Mouse (Mus musculus) urinary bladder, postnatal 4 days (tissue): ENCODE measurements around the gene Ptprg.

Experiments used
- DNase-seq, 2 experiments: peaks; one replicate each; pipeline ENCODE4 v3.0.0; 2021 to 2022; ENCODE audit warnings: low spot score in 2 of 2

Ptprg gene

DNA sequence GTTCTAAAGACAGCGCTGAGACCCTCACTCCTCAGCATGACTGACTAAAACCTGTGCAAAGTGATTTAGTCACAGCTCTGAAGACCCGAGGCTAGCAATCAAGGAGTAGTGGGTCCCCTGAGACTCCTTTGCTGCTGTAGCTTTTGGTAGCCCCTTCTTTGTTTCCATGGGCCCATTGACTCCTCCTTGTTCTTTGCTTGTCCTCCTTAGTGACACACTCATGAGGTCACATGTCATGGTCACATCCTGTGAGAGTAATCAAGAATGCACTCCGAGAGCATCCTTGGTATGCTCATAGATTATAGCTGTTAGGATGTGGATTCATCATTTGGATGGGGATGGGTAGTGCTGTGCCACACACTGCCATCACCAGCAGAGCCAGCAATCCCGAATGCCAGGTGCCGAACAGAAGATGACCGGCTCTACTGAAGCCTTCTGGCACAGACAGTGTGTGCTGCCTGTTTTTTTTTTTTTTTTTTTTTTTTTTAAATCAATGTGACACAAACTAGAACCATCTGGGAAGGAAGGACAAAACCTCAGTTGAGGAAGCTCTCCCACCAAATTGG, 64.9 kb downstream of the Ptprg start:
- DNase-seq = no peak

- no peak for DNase-seq
Measured at GRCm38 (mm10) chr14:11619606-11620005, 66.3 kb downstream of the Ptprg start.

GRCm38 (mm10) chr14:11620314-11620713, 67.0 kb downstream of the Ptprg start:
- DNase-seq = no peak

- no peak for DNase-seq
Measured at GRCm38 (mm10) chr14:11620962-11621568, 67.7 kb downstream of the Ptprg start.

- no peak for DNase-seq
Measured at GRCm38 (mm10) chr14:11623576-11623975, 70.2 kb downstream of the Ptprg start.

DNA sequence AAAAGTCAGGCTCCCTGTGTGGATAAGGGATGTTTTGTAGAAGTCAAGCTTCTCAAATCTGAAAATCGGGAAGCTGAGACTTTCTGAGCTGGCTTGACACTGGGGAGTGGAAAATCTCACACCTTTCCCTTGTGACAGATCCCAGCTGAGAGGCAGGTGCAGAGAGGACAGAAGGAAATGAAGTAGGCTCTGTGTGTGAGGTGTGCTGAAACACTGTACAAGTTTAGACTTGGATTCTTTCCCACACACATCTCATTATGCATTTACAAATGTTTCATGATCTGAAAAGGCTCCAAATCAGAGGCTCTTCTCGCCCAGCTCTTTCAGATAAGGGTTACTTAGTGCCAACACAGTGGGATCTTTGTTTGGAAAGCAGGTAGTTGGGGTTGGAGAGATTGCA, 77.4 kb downstream of the Ptprg start:
- DNase-seq = no peak

DNA sequence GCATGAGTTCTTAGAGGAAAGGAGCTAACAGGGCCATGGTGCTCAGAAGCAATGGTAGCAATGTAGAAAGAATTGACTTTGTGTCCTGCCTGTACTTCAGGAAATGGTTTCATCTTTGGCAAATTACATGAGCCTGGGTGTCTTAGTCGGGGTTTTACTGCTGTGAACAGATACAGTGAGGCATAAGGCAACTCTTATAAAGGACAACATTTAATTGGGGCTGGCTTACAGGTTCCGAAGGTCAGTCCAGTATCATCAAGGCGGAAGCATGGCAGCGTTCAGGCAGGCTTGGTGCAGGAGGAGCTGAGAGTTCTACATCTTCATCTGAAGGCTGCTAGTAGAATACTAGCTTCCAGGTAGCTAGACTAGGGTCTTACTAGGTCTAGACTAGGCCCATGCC, 78.2 kb downstream of the Ptprg start:
- no peak for DNase-seq

DNA sequence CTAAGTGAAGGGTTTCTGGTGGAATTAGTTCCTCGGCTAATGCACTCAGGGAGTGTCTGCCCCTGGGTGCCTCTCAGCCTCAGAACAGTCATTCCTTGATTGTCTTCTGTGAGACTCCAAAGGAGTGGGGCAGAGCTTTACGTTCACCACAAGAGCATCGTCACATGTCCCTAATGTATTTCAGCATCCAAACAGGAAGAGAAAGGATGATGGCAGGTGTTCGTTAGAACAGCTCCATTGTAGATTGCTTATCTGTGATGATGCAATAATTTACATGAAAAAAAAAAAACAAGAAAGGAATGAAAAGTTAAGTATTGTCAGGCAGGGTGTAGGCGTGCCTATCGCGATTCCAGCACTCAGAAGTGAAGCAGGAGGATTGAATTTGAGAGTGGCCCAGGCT, 84.3 kb downstream of the Ptprg start:
- DNase-seq = no peak

GRCm38 (mm10) chr14:11639366-11639765, 86.0 kb downstream of the Ptprg start:
- DNase-seq = no peak

DNA sequence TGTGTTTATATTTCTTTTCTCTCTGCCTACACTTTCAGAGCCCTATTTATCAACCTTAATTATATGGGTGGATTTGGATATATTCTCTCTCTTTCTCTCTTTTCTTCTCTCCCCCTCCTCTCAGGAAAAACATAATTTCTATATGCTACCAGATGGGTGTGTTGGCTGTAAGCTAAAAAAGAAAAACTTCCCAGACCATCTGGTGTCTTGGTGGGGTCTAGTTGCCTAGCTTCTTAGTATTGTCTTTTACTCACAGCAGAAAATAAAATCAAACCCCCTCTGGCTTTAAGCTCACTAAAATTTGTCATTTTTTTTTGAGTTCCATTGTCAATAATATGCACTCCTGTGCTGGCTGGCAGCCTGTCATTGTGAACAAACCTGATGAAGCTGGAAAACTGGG, 87.0 kb downstream of the Ptprg start:
- no peak for DNase-seq

- DNase-seq = no peak
Measured at GRCm38 (mm10) chr14:11640996-11641395, 87.7 kb downstream of the Ptprg start.

GRCm38 (mm10) chr14:11642977-11643376, 89.6 kb downstream of the Ptprg start:
- DNase-seq = no peak

DNA sequence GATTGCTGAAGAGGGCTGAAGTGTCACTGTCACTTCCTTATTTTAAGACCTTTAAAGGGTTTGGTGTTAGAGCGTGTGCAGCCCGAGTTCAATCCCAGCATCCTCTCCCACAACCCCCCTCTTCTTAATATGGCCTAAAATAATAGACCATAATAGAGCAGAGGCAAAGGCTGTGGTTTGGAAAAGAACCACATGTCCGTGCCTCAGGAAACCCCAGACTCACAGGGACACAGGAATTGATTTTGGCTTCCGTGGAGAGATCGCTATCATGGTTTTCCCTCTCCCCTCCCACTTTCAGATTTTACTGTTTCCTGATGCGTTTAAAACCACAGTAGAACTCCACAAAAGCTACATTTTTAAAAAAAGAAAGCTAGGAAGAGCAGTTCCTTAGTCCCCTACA, 104.0 kb downstream of the Ptprg start:
- no peak for DNase-seq

- no peak for DNase-seq
Measured at GRCm38 (mm10) chr14:11663661-11664215, 110.4 kb downstream of the Ptprg start.

DNA sequence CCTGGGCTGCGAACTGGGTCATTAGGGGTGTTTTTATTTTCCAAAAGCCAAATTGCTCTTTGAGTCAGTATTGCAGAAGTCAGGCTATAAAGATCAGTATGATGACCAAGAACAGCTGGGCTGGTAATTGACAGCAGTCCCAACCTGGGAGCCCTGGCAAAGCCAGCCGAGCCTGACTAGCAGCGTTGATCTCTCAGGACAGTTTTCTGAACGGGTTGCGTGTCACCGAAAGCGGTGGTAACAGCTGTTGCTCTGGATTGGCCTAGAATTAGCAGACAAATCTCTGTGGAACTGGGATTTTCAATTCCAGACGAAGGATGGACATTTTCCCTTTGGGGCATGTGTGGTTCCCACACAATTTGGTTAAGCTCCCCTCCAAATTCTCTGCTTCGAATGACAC, 111.0 kb downstream of the Ptprg start:
- no peak for DNase-seq

- no peak for DNase-seq
Measured at GRCm38 (mm10) chr14:11665046-11665445, 111.7 kb downstream of the Ptprg start.

DNA sequence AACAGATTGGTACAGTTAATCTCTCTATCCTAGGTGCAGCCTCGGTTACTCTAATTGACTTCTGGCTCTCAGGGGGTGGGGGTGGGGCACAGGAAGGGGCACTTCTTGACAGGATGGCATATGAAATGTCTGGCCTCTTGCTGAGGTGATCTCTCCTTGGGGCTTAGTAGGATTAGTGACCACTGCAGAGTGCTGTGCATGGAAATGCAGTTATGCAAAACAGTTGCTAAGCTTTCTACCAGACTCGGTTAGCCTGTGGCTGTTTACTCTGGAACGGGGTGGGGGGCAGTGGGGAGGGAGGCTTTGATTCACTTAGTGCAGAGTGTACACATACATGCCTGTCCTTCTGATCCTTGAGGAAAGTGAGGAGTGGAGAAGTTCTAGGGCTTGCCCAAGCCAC, 114.4 kb downstream of the Ptprg start:
- DNase-seq = no peak

GRCm38 (mm10) chr14:11670847-11671246, 117.5 kb downstream of the Ptprg start:
- DNase-seq = no peak

GRCm38 (mm10) chr14:11672981-11673547, 119.7 kb downstream of the Ptprg start:
- no peak for DNase-seq

DNA sequence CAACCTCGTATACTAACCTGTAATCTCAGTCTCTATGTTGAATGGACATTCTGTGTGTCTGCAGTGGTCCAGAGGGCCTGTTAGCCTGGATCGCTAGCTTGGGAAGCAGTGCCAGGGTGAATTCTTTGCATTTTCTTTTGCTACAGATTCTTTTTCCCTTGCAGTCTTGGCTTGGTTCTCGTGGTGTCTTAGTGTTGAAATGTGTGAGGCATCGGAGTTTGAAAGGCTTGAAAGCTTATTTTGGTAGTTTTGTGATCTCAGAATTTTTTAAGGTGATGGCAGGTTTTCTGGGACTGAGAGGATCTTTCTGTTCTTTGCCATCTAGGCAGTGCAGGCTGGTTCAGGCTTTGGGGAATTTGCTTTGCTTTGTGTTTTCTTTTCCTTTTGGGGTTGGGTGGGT, 124.9 kb downstream of the Ptprg start:
- no peak for DNase-seq

DNA sequence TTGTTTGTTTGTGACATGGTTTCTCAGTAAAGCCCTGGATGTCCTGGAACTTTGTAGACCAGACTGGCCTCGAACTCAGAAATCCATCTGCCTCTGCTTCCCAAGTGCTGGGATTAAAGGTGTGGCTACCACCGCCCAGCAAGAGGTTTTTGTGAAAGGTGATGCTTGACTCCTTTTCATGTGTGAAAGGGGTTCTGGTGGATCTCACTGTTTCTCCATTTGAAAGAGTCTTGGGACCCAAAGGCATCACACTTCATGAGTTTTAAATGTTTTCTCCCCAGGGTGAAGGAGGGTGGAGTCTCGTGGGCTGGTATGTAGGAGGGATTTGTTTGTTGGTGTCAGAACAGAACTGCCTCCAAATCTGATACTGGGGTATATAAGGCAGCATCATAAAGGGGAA, 126.4 kb downstream of the Ptprg start:
- DNase-seq = no peak

- DNase-seq = no peak
Measured at GRCm38 (mm10) chr14:11680621-11681020, 127.3 kb downstream of the Ptprg start.

- DNase-seq = no peak
Measured at GRCm38 (mm10) chr14:11682441-11682840, 129.1 kb downstream of the Ptprg start.
